Mouse (Mus musculus): ENCODE measurements around the gene Mettl21c.
"Not testable (repeated sequence)": the region's sequence is repeated elsewhere in the genome, so short reads cannot be mapped to it uniquely, and the experiment has no call there.

Gene Mettl21c

DNA sequence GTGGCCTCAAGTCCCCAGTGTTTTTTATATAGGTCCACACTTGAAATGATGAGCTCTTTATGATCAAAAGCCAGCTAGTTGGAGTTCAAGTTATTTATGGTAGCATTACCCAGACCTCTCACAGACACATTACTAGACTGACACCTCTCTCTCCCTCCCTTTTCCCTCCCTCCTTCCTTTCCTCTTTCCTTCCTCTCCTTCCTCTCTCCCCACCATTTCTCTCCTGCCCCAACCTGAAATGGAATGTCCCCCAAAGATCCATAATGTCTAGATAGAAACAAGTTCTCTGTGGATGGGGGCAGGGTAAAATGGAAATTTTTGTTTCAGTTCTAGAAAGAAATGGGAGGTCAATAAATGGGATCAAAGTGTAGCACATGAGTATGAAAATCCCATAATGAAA is at the start of gene Mettl21c:
Gene Mettl21c (minus strand): TSS at position 101 of the 400 bp plus-strand sequence.
- DNase-seq (ENCODE audit: low read depth), result no peak

GRCm38 (mm10) chr1:44064625-44065024 is 44.8 kb upstream of the Mettl21c start:
- DNase-seq (ENCODE audit: low read depth), result peak; percentile 55

DNA sequence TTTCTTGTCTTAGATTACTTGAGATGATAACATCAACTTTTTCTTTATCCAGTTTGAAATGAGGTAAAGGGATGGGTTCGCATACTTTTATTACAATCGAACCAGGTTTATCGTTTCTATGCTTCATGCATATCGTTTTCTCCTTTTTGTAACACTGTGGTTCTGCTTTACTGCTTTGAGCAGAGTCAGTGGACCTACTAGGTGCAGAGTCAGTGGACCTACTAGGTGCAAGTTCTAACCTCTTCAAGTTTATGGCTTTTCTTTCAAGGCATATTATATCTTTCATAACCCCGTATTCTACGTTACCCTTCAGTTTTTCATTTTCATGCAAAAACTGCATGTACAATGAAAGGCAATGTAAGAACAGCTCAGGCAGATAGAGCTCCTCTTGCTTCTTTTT is 43.6 kb upstream of the Mettl21c start:
- no peak for DNase-seq (ENCODE audit: low read depth)

DNA sequence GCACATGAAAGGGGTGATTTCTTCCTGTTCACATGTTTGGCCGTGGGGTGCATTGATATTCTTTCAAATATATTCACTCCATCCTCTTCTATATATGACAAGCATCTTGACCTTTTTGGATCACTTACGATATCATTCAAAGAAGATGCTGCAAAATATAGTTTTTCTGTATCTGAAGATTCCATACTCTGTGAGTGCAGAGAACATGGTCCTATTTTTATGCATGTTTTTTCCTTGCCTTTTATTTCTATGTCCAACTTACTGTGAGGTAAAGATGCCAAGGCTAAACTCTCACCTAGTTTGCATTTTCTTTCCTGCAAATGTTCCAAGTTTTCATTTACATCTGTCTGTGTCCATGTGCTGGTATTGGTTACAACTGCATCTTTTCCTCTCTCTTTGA is 42.0 kb upstream of the Mettl21c start, which contains the start of gene Gm8251:
Gene Gm8251 (minus strand): TSS at position 101 of the 400 bp plus-strand sequence.
- DNase-seq (ENCODE audit: low read depth), result no peak

DNA sequence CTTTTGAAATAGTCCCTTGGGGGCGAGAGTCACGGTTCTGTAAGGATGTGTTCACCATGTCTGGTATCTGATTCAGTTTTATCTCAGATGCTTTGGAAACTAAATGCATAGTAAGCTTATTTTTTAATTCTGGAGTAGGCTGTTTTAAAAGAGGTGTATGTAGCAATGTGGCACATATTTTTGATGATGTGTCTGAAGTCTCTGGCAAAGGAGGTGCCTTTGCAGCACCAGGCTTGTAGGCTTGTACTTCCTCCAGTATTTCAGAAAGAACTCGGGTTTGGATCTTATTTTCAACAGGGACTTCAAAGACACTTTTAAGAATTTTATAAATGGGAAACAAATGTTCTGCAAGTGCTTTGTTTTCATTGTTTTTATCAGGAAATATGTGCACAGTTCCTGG is 38.0 kb upstream of the Mettl21c start:
- no peak for DNase-seq (ENCODE audit: low read depth)

GRCm38 (mm10) chr1:44046556-44046955 is 26.7 kb upstream of the Mettl21c start:
- DNase-seq (ENCODE audit: low read depth), result no peak

GRCm38 (mm10) chr1:44045689-44046088 is 25.9 kb upstream of the Mettl21c start:
- not testable (repeated sequence) for DNase-seq (ENCODE audit: low read depth)

- DNase-seq (ENCODE audit: low read depth), result no peak
Observed at GRCm38 (mm10) chr1:44042555-44042915, 22.7 kb upstream of the Mettl21c start.

- peak; percentile 57 for DNase-seq (ENCODE audit: low read depth)
Observed at GRCm38 (mm10) chr1:44041797-44042554, 22.1 kb upstream of the Mettl21c start.

- no peak for DNase-seq (ENCODE audit: low read depth)
Observed at GRCm38 (mm10) chr1:44032948-44033347, 13.1 kb upstream of the Mettl21c start.

- no peak for DNase-seq (ENCODE audit: low read depth)
Observed at GRCm38 (mm10) chr1:44032213-44032612, 12.4 kb upstream of the Mettl21c start.

GRCm38 (mm10) chr1:44027651-44028050 is 7.8 kb upstream of the Mettl21c start:
- no peak for DNase-seq (ENCODE audit: low read depth)

- no peak for DNase-seq (ENCODE audit: low read depth)
Observed at GRCm38 (mm10) chr1:44022656-44023055, 2.8 kb upstream of the Mettl21c start.

DNA sequence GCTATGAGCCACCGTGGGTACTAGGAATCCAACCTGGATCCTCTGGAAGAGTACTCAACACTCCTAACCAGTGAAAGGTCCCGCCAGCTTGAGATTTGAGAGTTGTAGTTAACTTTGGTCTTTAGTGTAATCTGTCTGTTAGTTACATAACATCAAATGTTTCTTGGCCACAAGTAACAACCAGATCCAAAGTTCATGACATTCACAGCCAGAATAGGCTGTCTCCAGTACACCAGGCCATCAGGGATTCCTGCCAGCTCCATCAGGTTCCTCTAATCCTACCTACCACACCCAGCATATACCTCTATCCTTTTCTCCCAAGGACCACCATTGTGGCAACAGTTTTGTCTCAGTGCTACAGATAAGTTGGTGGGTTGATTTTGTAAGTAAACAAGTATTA is 4.3 kb downstream of the Mettl21c start:
- no peak for DNase-seq (ENCODE audit: low read depth)

GRCm38 (mm10) chr1:44004513-44004912 is 15.3 kb downstream of the Mettl21c start:
- DNase-seq (ENCODE audit: low read depth), result no peak

- DNase-seq (ENCODE audit: low read depth), result no peak
Observed at GRCm38 (mm10) chr1:43996914-43997589, 22.8 kb downstream of the Mettl21c start.

DNA sequence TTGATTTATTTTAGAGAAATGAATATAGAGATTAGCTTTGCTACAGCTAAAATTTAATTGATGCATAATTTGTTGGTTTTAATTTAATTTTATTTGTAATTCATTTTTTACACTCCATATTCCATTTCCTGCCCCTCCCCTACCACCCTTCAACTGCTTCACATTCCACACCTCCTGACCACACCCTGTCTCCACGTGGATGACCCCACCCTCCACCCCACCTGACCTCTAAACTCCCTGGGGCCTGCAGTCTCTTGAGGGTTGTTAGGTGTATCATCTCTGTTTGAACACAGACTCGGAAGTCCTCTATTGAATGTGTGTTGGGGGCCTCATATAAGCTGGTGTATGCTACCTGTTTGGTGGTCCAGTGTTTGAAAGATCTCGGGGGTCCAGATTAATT is 48.7 kb downstream of the Mettl21c start:
- no peak for DNase-seq (ENCODE audit: low read depth)

- no peak for DNase-seq (ENCODE audit: low read depth)
Observed at GRCm38 (mm10) chr1:43969361-43969760, 50.5 kb downstream of the Mettl21c start.

GRCm38 (mm10) chr1:43966756-43967155 is 53.1 kb downstream of the Mettl21c start:
- DNase-seq (ENCODE audit: low read depth), result no peak

DNA sequence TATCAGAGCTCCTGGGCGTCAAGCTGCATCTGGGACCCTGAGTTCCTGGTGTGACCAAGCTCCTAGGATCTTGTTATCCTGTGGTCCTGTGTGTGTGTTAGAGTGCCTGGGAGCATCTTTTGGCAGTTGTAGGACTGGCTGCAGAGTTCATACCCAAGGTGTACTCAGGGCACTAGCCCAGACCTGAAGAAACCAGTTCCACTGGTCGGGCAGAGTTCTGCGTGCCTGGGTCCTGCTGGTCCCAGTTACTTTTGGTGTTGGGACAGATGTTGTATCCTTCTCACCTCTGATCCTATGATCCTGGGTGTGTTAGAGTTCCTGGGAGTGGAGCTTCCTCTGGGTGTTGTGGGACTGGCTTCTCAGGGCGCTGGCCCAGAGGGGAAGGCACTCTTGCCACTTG is 55.5 kb downstream of the Mettl21c start:
- DNase-seq (ENCODE audit: low read depth), result no peak

Measured in c-Kit-positive CD71-negative TER-119-negative erythroid progenitor cells, embryonic 14.5 days (primary cell).